Mouse (Mus musculus) bone marrow macrophage, adult 2 months (primary cell): Measurements from ENCODE around the gene Olfr20.

Experiments
- CTCF ChIP-seq: IDR thresholded peaks from 2 replicates; pipeline ENCODE4 v1.5.1; 2012; ENCODE audit warnings: low read depth, mild to moderate bottlenecking, low read length, moderate library complexity
- POLR2A ChIP-seq: IDR thresholded peaks from 2 replicates; pipeline ENCODE4 v1.6.1; 2012; ENCODE audit warnings: mild to moderate bottlenecking, low read depth, low read length, borderline replicate concordance

DNA sequence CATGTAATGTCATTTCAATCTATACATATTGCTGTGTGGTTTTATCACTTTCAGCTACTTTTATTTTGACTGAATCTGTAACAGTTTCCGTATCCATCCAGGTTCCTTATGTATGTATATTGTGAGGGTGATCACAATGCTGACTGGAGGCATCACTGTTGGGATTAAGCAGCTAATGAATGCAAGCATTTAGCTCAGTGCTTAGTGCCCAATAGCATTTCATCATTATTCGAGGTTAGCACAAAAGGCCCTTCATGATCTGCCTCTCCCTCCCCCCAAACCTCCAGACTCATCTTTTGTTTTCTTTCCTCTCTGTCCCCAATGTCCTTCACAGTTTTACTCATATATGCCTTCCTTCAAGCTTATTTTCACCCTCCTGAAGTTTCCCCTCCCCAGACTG is 47.5 kb upstream of the Olfr20 start:
- TF ChIP-seq CTCF (no peak), POLR2A (no peak)
